Mouse (Mus musculus): ENCODE measurements around the gene Slc38a4. TPM values are rescaled to one million over a fixed set of nuclear protein-coding genes. Genes with fewer than 3 reads are reported as not detected.

Slc38a4 gene
- polyA plus RNA-seq, 2 experiments, result 80.0 to 118 TPM

DNA sequence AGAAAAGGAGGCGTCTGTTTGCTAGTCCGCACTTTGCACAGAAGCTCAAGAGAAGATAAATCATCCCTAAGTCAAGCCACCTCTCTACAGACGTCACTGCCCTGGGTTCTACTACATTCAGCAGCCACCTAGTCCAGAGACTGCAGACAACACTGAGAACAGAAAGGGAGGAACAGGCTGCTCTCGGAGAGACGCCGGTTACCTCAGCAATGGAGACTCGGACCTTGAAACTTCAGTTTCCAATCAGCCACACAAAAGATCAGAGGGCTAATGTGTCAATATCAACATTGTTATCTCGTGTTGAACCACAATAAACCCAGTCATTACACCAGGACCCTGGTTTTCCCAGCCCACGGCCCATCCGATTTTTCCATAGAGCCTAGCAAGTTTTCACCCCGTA, 36.4 kb downstream of the Slc38a4 start:
- Histone ChIP-seq H3K9ac (ENCODE audit: low read depth, low read length, severe bottlenecking) (no peak overlapping the region), H3K27ac (replicated peaks; ENCODE audit: low read depth, low read length) (no peak overlapping the region)
- 83% methylated on average over 11 of the region's 11 CpGs for WGBS

DNA sequence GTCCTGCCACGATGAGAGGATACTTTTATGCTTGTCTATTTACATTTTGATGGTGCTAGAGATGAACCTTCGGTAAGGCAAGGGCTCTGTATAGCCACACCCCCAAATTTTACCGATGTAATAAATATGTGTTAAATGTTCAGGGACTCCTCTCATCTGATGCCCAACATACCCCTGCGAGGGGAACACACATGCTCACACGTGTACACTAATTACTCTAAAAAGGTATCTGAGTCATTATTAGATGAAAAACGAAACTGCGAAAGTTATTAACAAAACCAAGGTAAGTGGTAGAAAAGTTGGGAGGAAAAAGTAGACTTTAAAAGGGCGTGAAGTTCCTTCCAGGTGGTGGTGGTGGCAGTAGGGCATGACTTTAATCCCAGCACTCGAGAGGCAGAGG, 38.6 kb downstream of the Slc38a4 start:
- TF ChIP-seq POLR2A (IDR thresholded peaks at IDR 0.05; ENCODE audit: borderline replicate concordance, extremely low read depth, insufficient read depth, insufficient read length), result no peak
- Histone ChIP-seq H3K4me1 (ENCODE audit: control insufficient read depth, insufficient read depth, low read length) (no peaks in the 10 kb centered on the region), H3K36me3 (ENCODE audit: control insufficient read depth, insufficient read depth, low read length) (peaks cover 15% of the 10 kb centered on the region), H3K27ac (replicated peaks; ENCODE audit: low read depth, low read length) (no peak overlapping the region), H3K4me3 (replicated peaks; ENCODE audit: low read length) (no peak overlapping the region), H3K9me3 (ENCODE audit: control insufficient read depth, low read length) (no peaks in the 10 kb centered on the region), H3K27me3 (ENCODE audit: control insufficient read depth, insufficient read depth, low read length) (no peaks in the 10 kb centered on the region), H3K9ac (ENCODE audit: low read depth, low read length, severe bottlenecking) (no peak overlapping the region), H3K4me2 (replicated peaks; ENCODE audit: low read depth, low read length, severe bottlenecking) (no peak overlapping the region)
- 88% methylated on average over 9 of the region's 9 CpGs for WGBS
- no peak for ATAC-seq (ENCODE audit: low FRiP score, low read depth)
- DNase-seq (ENCODE audit: low spot score), result no peak

More for the DNA sequence above, 36.4 kb downstream of the Slc38a4 start:
- TF ChIP-seq POLR2A (IDR thresholded peaks at IDR 0.05; ENCODE audit: borderline replicate concordance, extremely low read depth, insufficient read depth, insufficient read length), result no peak
- DNase-seq (ENCODE audit: low spot score) (no peak), ATAC-seq (ENCODE audit: low FRiP score, low read depth) (no peak)
- Histone ChIP-seq H3K27me3 (ENCODE audit: control insufficient read depth, insufficient read depth, low read length) (no peaks in the 10 kb centered on the region), H3K9me3 (ENCODE audit: control insufficient read depth, low read length) (no peaks in the 10 kb centered on the region), H3K4me1 (ENCODE audit: control insufficient read depth, insufficient read depth, low read length) (no peaks in the 10 kb centered on the region), H3K4me2 (replicated peaks; ENCODE audit: low read depth, low read length, severe bottlenecking) (no peak overlapping the region), H3K36me3 (ENCODE audit: control insufficient read depth, insufficient read depth, low read length) (0 out of 2 replicates have a peak, but pooled peaks cover 6% of the 10 kb centered on the region), H3K4me3 (replicated peaks; ENCODE audit: low read length) (no peak overlapping the region)

DNA sequence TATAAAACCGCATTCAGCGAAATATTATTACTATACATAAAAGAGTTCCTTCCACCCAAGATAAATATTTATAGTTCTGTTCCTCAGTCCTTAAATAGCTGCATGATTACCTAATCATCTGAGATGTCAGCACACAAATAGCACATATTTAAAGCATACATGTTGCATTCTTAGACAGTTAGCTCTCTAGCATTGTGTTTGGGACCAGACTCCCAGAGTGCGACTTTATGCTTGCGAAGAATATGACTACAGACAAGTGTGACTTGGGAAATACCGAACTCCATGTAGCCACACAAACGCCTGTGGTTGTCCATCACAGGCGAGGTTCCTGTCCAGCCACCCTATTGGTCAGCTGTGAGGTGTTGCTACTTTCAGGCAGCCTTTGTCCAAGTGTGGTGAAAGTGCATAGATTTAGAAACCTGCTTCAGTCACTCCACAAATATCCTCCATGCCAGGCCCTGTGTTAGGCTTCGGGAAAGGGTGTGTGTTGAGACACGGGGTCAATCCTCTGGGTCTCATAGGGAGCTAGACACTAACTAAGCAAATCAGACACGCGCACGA, 40.6 kb downstream of the Slc38a4 start:
- Histone ChIP-seq H3K9ac (ENCODE audit: low read depth, low read length, severe bottlenecking) (no peak overlapping the region), H3K36me3 (ENCODE audit: control insufficient read depth, insufficient read depth, low read length) (peaks cover 21% of the 10 kb centered on the region), H3K4me3 (replicated peaks; ENCODE audit: low read length) (no peak overlapping the region), H3K4me1 (ENCODE audit: control insufficient read depth, insufficient read depth, low read length) (no peaks in the 10 kb centered on the region), H3K27ac (replicated peaks; ENCODE audit: low read depth, low read length) (no peak overlapping the region), H3K4me2 (replicated peaks; ENCODE audit: low read depth, low read length, severe bottlenecking) (no peak overlapping the region), H3K27me3 (ENCODE audit: control insufficient read depth, insufficient read depth, low read length) (no peaks in the 10 kb centered on the region), H3K9me3 (ENCODE audit: control insufficient read depth, low read length) (no peaks in the 10 kb centered on the region)
- WGBS, result 92% methylated on average over 12 of the region's 12 CpGs
- DNase-seq (ENCODE audit: low spot score) (no peak), ATAC-seq (ENCODE audit: low FRiP score, low read depth) (no peak)
- TF ChIP-seq POLR2A (IDR thresholded peaks at IDR 0.05; ENCODE audit: borderline replicate concordance, extremely low read depth, insufficient read depth, insufficient read length), result no peak

DNA sequence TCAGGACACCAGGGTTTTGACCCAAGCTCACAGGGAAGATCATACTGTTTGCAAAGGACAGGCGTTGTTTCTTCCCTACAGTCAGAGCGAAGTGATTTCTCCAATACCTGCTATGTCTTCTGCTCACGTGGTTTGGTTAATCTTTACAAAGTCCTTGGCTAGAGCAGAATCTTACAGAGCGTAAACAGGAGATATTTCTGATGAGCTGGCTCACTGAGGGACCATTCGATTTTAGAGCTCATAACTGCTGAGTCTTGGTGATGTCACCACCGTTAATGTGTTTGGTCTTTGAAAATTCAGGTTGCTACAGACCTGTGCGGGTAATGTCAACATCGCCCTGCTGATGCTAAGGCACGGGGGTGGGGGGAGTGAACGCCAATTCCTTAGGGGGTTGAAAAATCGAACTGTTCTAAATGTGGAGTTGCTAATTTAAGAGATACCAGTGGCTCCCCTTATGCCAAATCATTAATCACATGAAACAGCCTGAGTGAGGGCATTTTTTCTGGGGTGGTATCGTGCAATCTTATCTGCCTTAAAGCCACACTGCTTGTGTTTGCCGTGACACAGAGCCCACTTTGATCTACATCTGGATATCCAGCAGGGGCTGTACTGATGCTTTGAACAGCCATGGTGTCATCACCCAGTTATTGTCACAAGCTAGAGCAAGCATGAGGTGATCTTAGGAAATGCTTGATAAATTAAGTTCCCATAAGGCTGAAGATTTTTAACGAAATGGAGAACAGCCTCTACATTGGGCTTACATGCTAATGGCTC, 44.0 kb downstream of the Slc38a4 start:
- H3K27me3 ChIP-seq (ENCODE audit: control insufficient read depth, insufficient read depth, low read length), result no peaks in the 10 kb centered on the region
- WGBS, result 89% methylated on average over 14 of the region's 14 CpGs

DNA sequence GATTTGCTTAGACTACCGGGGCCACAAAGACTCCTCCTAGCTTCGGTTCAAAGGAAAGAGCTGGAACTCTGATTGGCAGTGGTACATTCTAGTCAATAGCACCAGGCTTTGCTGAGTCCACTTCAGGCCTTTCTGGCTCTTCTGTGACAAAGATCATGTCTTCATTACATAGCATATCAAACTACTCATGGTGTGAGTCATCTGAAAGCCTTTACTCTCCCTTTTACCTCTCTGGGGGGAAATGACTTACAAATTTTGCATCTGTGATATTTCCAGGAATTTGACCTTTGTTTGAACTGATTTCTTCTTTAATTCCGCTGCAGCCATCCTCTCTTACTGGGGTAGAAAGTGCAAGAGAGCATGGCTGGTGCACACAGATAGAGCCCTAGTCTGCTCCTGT, 46.5 kb downstream of the Slc38a4 start:
- DNase-seq (ENCODE audit: low spot score) (no peak), ATAC-seq (ENCODE audit: low FRiP score, low read depth) (no peak)
- Histone ChIP-seq H3K36me3 (ENCODE audit: control insufficient read depth, insufficient read depth, low read length) (peaks cover 24% of the 10 kb centered on the region), H3K4me1 (ENCODE audit: control insufficient read depth, insufficient read depth, low read length) (peaks cover 4% of the 10 kb centered on the region), H3K9ac (ENCODE audit: low read depth, low read length, severe bottlenecking) (no peak overlapping the region), H3K27ac (replicated peaks; ENCODE audit: low read depth, low read length) (no peak overlapping the region), H3K4me3 (replicated peaks; ENCODE audit: low read length) (no peak overlapping the region), H3K4me2 (replicated peaks; ENCODE audit: low read depth, low read length, severe bottlenecking) (no peak overlapping the region), H3K9me3 (ENCODE audit: control insufficient read depth, low read length) (no peaks in the 10 kb centered on the region), H3K27me3 (ENCODE audit: control insufficient read depth, insufficient read depth, low read length) (no peaks in the 10 kb centered on the region)
- no peak for TF ChIP-seq POLR2A (IDR thresholded peaks at IDR 0.05; ENCODE audit: borderline replicate concordance, extremely low read depth, insufficient read depth, insufficient read length)
- WGBS, result 90% methylated on average over 3 of the region's 3 CpGs

More for the DNA sequence above, 44.0 kb downstream of the Slc38a4 start:
- no peak for TF ChIP-seq POLR2A (IDR thresholded peaks at IDR 0.05; ENCODE audit: borderline replicate concordance, extremely low read depth, insufficient read depth, insufficient read length)
- H3K9me3 ChIP-seq (ENCODE audit: control insufficient read depth, low read length), result no peaks in the 10 kb centered on the region
- no peaks in the 10 kb centered on the region for H3K4me1 ChIP-seq (ENCODE audit: control insufficient read depth, insufficient read depth, low read length)
- DNase-seq (ENCODE audit: low spot score) (no peak), ATAC-seq (ENCODE audit: low FRiP score, low read depth) (no peak)
- H3K9ac ChIP-seq (ENCODE audit: low read depth, low read length, severe bottlenecking), result no peak overlapping the region
- no peak overlapping the region for H3K4me2 ChIP-seq (replicated peaks; ENCODE audit: low read depth, low read length, severe bottlenecking)
- no peak overlapping the region for H3K4me3 ChIP-seq (replicated peaks; ENCODE audit: low read length)
- peaks cover 26% of the 10 kb centered on the region for H3K36me3 ChIP-seq (ENCODE audit: control insufficient read depth, insufficient read depth, low read length)
- H3K27ac ChIP-seq (replicated peaks; ENCODE audit: low read depth, low read length), result no peak overlapping the region
